Mouse (Mus musculus) forebrain, postnatal 0 days (tissue): ENCODE data around the gene Cops7a. TPM values are rescaled to one million over a fixed set of nuclear protein-coding genes. Genes with fewer than 3 reads are reported as not detected.

Source experiments
- ATAC-seq: fragments of 200-750 bp; cut with Nextera tagmentation; 2 replicates; pipeline ENCODE4 v1.8.0; 2017; ENCODE audit warnings: mild to moderate bottlenecking, moderate library complexity
- DNase-seq: peaks from one replicate; pipeline ENCODE4 v3.0.0-alpha.2; 2015
- H3K27ac ChIP-seq: fragments of 300-500 bp; sonication (generic); 2 replicates; pipeline ENCODE4 v1.5.1; 2014; ENCODE audit warnings: low read depth, mild to moderate bottlenecking, antibody characterized with exemption, low read length, moderate library complexity, mixed read lengths
- H3K27me3 ChIP-seq: fragments of 300-500 bp; sonication (generic); 2 replicates; pipeline ENCODE4 v1.6.1; 2014; ENCODE audit warnings: mild to moderate bottlenecking, low read length, mixed read lengths; ENCODE audit not compliant: insufficient read depth
- H3K36me3 ChIP-seq: fragments of 300-500 bp; sonication (generic); 2 replicates; pipeline ENCODE4 v1.6.1; 2014; ENCODE audit warnings: mild to moderate bottlenecking, moderate library complexity; ENCODE audit not compliant: insufficient read depth
- H3K4me1 ChIP-seq: fragments of 300-500 bp; sonication (generic); 2 replicates; pipeline ENCODE4 v1.6.1; 2014; ENCODE audit warnings: antibody characterized with exemption; ENCODE audit not compliant: insufficient read depth
- H3K4me2 ChIP-seq: fragments of 300-500 bp; sonication (generic); 2 replicates; pipeline ENCODE4 v1.6.1; 2014; ENCODE audit warnings: low read depth, mild to moderate bottlenecking, moderate library complexity
- H3K4me3 ChIP-seq: fragments of 300-500 bp; sonication (generic); 2 replicates; pipeline ENCODE4 v1.5.1; 2014; ENCODE audit warnings: low read depth, low read length, mixed read lengths
- H3K9ac ChIP-seq: fragments of 300-500 bp; sonication (generic); 2 replicates; pipeline ENCODE4 v1.6.1; 2014; ENCODE audit warnings: mild to moderate bottlenecking
- H3K9me3 ChIP-seq: fragments of 300-500 bp; sonication (generic); 2 replicates; pipeline ENCODE4 v1.6.1; 2016; ENCODE audit warnings: low read length
- CTCF ChIP-seq: sonication (generic); IDR thresholded peaks from 2 replicates; pipeline ENCODE4 v1.5.1; 2016; ENCODE audit warnings: antibody characterized with exemption, control low read depth, low read depth
- WGBS: fragments of 180-500 bp; shearing (Covaris S2); extraction: QIAGEN DNeasy Blood & Tissue Kit; methylation state at CpG from one replicate; pipeline ENCODE4 v1.1.7; 2014; 5-methylcytosine and 5-hydroxymethylcytosine counted together
- polyA plus RNA-seq: library from polyadenylated mRNA; unstranded; fragments of >200 nt; fragmentation: Nextera tagmentation; extraction: Ambion mirVana; gene quantifications from 2 replicates; pipeline ENCODE4 v1.2.1, GENCODE M21; 2015
- total RNA-seq: library from RNA; depleted of rRNA; stranded (reverse); fragments of >200 nt; gene quantifications from 2 replicates; pipeline ENCODE4 v1.2.3, GENCODE M21; 2014; rRNA removed

Cops7a gene
- total RNA-seq (82.4 and 117 TPM in 2 replicates), polyA plus RNA-seq (87.8 and 93.0 TPM in 2 replicates)

GRCm38 (mm10) chr6:124965088-124965719 lies at the start of gene Cops7a:
Gene Cops7a (minus strand): TSS chr6:124965538.
- DNase-seq (peak; percentile 96), ATAC-seq (peak; percentile 97)
- H3K4me2 ChIP-seq, result peak within 1 kb of the TSS; percentile 93
- H3K9me3 ChIP-seq, result no peaks in the 10 kb centered on the region
- peak; percentile 32; the same call in 1 of the 2 replicates for TF ChIP-seq CTCF
- under 1% methylated on average over 68 of the region's 68 CpGs for WGBS
- no peaks in the 10 kb centered on the region for H3K27me3 ChIP-seq
- H3K36me3 ChIP-seq, result peaks cover 24% of the 10 kb centered on the region
- H3K27ac ChIP-seq, result peak within 1 kb of the TSS; percentile 90
- peak within 1 kb of the TSS; percentile 60 for H3K4me3 ChIP-seq
- peak within 1 kb of the TSS; percentile 69 for H3K9ac ChIP-seq
- H3K4me1 ChIP-seq, result peaks cover 14% of the 10 kb centered on the region

DNA sequence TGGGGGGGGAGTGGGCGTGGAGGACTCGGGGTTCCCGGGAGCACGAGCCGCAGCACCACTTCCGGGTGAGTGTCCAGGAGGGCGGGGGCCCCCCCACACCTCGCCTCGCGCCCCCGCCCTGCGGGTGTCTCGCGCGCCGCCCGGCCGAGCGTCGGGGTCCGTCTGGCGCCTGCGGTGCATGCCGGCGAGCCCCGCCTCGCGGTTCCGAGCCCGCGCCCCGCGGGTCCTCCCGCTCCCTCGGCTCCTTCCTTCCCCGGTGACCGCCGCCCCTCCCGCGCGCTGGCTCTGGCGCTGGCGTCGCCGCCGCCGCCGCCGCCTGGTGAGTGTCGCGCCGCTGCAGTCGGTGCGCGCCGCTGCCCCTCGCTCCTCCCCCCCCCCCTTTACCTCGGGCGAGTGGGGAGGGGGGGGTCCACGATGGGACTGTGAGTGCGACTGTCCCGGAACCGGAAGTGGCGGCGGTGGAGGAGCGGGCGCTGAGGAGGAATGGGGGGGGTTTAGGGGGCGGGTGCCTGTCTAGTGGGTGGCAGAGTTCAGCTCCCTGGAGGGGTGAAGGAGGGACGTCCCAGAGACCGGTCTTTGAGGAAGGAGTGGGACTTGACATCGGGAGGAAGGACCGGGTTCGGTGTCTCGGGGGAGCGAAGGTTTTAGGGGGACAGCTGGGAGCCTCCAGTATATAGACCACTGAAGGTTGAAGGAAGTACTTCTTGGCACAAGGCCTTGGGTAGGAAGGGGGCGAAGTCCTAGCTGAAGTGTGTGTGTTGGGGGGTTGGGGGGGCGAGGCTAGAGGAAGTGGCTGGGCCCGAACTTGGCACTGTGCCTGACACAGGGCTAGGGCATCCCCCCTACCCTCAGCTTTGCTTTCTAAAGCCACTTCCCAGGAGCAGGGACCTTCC lies 44.1 kb upstream of the Cops7a start:
- WGBS, result under 1% methylated on average over 46 of the region's 78 CpGs
- Histone ChIP-seq H3K4me3 (peak overlapping the region; percentile 96), H3K36me3 (peaks cover 8% of the 10 kb centered on the region), H3K27me3 (no peaks in the 10 kb centered on the region), H3K9ac (peak overlapping the region; percentile 90), H3K9me3 (no peaks in the 10 kb centered on the region), H3K4me1 (no peaks in the 10 kb centered on the region), H3K27ac (peak overlapping the region; percentile 97), H3K4me2 (peak overlapping the region; percentile 72)
- DNase-seq, result peak; percentile 86
- peak; percentile 84 for ATAC-seq
- TF ChIP-seq CTCF, result no peak

DNA sequence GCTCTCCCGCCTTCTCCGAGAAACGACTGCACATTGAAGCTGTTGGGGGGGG lies 43.6 kb upstream of the Cops7a start, which contains the start of gene Zfp384:
Gene Zfp384 (plus strand): TSS at position 17 of the 52 bp plus-strand sequence.
- 0% methylated on average over 2 of the region's 3 CpGs for WGBS
- H3K4me3 ChIP-seq, result peak within 1 kb of the TSS; percentile 96
- H3K27me3 ChIP-seq, result no peaks in the 10 kb centered on the region
- H3K9me3 ChIP-seq, result no peaks in the 10 kb centered on the region
- H3K4me1 ChIP-seq, result no peaks in the 10 kb centered on the region
- ATAC-seq (no peak), DNase-seq (no peak)
- TF ChIP-seq CTCF, result no peak
- H3K27ac ChIP-seq, result peak within 1 kb of the TSS; percentile 97
- H3K36me3 ChIP-seq, result peaks cover 8% of the 10 kb centered on the region
- H3K9ac ChIP-seq, result peak within 1 kb of the TSS; percentile 90
- H3K4me2 ChIP-seq, result peak within 1 kb of the TSS; percentile 72

DNA sequence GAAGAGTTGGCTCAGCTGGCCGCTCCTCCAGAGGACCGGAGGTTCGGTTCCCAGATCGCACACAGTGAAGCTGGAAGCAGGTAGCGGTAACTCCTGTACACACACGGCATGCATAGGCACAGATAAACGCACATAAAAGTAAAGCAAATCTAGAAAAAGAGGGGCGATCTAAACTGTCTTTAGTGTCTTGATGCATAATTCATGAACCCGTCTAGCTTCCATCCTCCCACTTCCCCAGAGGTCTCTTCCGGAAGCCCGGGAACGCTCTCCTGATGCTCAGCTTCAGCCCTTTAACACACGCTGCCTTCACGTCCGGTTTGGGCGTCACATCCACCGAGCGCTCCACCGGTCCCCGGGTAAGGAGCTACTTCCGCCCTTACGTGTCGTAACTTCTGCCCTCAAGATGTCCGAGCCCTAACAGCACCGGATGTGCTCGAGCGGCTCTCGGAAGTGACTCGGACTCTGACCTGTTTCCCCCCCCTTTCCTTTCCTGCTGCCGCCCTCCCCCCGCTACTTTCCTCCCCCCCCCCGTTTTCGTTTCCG lies 43.3 kb upstream of the Cops7a start:
- H3K27me3 ChIP-seq, result no peaks in the 10 kb centered on the region
- H3K4me2 ChIP-seq, result peak overlapping the region; percentile 72
- no peak for TF ChIP-seq CTCF
- H3K9me3 ChIP-seq, result no peaks in the 10 kb centered on the region
- H3K27ac ChIP-seq, result peak overlapping the region; percentile 97
- H3K9ac ChIP-seq, result peak overlapping the region; percentile 90
- H3K4me3 ChIP-seq, result peak overlapping the region; percentile 96
- peak; percentile 98 for DNase-seq
- under 1% methylated on average over 34 of the region's 34 CpGs for whole genome bisulfite sequencing
- no peaks in the 10 kb centered on the region for H3K4me1 ChIP-seq
- H3K36me3 ChIP-seq, result peaks cover 8% of the 10 kb centered on the region
- peak; percentile 97 for ATAC-seq

DNA sequence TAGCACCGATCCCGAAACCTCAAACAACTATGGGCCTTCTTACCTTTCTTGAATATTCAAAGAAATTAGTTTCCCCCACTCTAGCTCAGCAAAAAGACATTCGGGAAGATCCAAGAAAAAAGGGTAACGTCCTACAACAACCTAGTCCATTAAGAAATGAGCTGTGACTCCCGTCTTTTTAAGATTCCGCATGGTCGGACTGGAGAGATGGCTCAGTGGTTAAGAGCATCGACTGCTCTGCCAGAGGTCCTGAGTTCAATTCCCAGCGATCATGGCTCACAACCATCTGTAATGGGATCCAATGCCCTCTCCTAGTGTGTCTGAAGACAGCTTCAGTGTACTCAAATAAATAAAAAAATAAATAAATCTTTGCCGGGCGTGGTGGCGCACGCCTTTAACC lies 42.7 kb upstream of the Cops7a start:
- H3K4me1 ChIP-seq, result no peaks in the 10 kb centered on the region
- peak overlapping the region; percentile 97 for H3K27ac ChIP-seq
- peak overlapping the region; percentile 96 for H3K4me3 ChIP-seq
- 43% methylated on average over 13 of the region's 13 CpGs for WGBS
- H3K4me2 ChIP-seq, result peak overlapping the region; percentile 68
- H3K36me3 ChIP-seq, result peaks cover 7% of the 10 kb centered on the region
- peak overlapping the region; percentile 90 for H3K9ac ChIP-seq
- no peak for DNase-seq
- no peaks in the 10 kb centered on the region for H3K9me3 ChIP-seq
- no peak for ATAC-seq
- TF ChIP-seq CTCF, result no peak
- no peaks in the 10 kb centered on the region for H3K27me3 ChIP-seq

GRCm38 (mm10) chr6:125005086-125005485 lies 39.7 kb upstream of the Cops7a start:
- no peak overlapping the region for H3K27ac ChIP-seq
- H3K4me2 ChIP-seq, result no peak overlapping the region
- no peak overlapping the region for H3K9ac ChIP-seq
- TF ChIP-seq CTCF, result no peak
- ATAC-seq (no peak), DNase-seq (no peak)
- H3K9me3 ChIP-seq, result no peaks in the 10 kb centered on the region
- 40% methylated on average over 3 of the region's 3 CpGs for WGBS
- H3K4me1 ChIP-seq, result no peaks in the 10 kb centered on the region
- H3K27me3 ChIP-seq, result no peaks in the 10 kb centered on the region
- H3K36me3 ChIP-seq, result peaks cover 20% of the 10 kb centered on the region
- H3K4me3 ChIP-seq, result no peak overlapping the region

DNA sequence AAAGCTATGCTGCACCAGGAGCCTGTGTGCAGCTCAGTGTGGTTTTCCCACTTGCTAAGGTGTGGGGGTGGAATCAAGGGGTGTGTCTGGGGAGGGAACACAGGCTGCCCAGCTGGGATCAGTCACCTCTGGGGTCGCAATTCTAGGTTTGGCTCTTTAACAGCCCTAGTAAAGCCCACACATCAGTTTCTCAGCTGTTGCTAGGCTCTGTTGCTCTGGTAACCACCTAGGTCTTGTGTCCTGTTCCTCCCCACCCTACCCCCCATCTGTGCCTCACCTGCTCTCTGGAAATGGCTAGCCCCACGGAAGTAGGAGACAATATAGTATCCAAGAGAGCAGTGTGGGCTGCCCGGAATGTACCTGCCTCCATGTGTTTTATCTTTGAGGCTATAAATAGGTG lies 38.4 kb upstream of the Cops7a start:
- H3K4me3 ChIP-seq, result no peak overlapping the region
- peaks cover under 1% of the 10 kb centered on the region; the same call in 1 of the 2 replicates for H3K4me1 ChIP-seq
- H3K9me3 ChIP-seq, result no peaks in the 10 kb centered on the region
- H3K9ac ChIP-seq, result no peak overlapping the region
- no peaks in the 10 kb centered on the region for H3K27me3 ChIP-seq
- 51% methylated on average over 3 of the region's 3 CpGs for WGBS
- no peak overlapping the region for H3K27ac ChIP-seq
- no peak overlapping the region for H3K4me2 ChIP-seq
- ATAC-seq, result no peak
- no peak for TF ChIP-seq CTCF
- no peak for DNase-seq
- H3K36me3 ChIP-seq, result peaks cover 20% of the 10 kb centered on the region
